Mouse (Mus musculus): Measurements from ENCODE around the gene Col18a1.

The Col18a1 gene

DNA sequence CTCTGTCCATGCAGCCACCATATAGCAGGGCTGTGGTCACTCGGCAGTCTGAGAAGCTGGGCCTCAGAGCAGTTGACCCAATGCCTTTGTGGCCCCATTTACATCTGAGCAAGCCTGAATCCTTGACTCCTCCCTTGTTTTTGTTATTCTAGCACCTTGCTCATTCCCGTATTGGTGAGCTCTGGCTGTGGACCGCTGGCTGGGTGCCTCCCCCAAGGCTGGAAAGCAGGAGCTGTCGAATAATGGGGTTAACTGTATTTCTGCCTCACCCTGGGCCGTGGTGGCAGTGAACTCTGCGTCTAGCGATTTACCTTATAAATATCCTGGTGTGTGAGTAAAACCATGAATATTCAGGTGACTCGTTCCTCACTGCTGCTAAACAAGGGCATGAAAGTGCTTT, 149.8 kb downstream of the Col18a1 start:
- DNase-seq (ENCODE audit: low spot score): no peak

DNA sequence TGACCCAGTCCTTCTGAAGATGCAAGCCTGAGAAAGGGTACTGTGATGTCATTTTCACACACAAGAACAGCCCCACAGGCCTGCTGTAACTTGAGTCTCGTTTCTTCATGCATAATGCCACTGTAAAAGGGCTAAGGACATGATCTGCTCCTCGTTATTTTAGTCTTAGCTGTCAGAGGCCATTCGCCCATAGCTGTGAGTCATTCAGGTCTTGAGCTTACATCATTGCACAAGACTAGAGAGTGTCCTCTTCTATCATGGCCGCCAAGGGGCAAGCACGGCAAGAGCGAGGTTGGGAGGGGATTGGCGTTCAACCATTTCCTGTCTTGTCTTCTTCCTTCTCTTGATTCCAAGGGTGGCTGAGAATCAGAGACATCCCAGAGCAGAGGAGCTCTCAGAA, 150.3 kb downstream of the Col18a1 start:
- DNase-seq (ENCODE audit: low spot score): no peak

DNA sequence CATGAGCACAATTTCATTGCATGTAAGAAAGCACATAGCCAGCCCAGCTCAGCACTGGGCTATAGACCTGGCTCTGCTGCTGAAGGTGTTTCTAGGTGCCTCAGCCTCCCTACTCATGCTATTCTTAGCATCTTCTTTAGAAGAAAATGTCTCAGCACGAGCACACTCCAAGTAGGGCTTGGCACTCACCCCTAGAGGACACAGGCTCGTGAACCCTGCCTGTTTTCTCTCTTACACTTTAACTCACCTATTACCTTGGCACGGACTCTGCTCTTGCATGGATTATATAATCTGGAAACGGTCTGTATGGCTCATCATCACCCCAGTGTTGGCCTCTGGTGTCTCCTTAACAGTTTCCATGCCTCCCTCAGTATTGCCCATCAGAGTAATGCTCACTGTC, 154.7 kb downstream of the Col18a1 start:
- DNase-seq (ENCODE audit: low spot score): no peak

DNA sequence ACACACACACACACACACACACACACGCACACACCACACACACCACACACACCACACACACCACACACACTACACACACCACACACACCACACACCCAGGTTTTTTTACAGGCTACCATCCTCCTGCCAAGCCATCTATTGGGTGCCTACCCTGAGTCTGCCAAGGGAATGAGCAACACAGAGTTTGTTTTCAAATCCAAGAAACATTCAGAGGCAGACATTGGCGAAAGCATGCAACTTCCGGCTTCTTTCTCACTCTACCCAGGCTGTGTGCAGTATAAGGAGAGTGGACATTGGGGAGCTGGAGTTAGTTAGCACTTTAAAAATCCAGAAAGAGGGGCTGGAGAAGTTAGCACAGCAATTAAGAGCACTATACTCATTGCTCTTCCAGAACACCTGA, 157.7 kb downstream of the Col18a1 start:
- DNase-seq (ENCODE audit: low spot score): no peak

DNA sequence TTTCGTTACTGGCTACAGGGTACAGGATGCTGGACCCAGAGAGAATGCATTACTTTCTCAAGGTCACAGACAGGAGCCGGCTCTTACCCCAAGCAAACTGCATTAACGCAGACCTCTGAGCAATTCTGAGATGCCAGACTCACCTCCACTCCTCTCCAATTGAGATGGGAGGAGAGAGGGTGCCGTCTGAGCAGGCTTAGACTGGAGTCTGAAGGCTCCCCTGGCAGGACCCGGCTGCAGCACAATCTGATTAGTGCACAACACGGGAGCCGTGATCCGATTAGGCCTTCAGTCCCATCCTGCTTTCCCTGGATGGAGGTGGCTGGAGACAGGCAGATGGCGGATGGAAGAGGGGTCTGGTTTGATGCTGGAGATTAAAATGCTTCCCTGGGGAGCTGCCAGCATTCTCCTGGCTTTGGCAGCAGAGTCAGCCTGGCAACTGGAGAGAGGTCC, 158.2 kb downstream of the Col18a1 start:
- DNase-seq (ENCODE audit: low spot score): peak; percentile 52

DNA sequence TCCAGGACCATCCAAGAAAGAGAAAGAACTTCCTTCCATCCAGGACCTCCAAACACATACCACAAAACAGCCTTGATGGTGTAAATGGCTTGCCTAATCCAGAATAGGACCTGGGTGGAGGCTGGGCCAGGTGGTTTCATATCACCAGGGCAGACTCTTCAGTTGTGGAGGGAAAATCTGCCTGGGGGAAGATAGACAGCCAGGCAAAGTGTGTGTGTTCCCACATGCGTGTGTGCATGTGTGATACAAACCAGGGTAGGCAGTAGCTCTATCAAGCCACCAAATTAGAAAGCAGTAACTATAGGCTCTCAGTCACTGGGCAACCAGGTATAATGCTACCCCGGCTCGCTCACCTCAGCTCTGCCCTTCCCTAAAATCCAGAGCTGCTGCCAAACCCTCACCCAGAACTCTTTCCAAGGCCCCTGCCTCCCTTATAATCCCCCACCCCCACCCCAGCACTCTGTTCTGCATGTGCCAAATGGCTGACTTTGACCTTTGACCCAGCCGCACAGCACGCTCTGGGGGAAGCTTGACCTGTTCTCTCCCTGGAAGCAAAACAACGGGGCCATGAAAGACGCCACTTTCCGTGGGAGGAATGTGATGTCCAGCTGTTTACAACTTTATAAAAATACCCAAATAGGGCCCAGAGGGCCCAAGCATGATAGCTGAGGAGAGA, 158.8 kb downstream of the Col18a1 start:
- peak; percentile 78 for DNase-seq (ENCODE audit: low spot score)

DNA sequence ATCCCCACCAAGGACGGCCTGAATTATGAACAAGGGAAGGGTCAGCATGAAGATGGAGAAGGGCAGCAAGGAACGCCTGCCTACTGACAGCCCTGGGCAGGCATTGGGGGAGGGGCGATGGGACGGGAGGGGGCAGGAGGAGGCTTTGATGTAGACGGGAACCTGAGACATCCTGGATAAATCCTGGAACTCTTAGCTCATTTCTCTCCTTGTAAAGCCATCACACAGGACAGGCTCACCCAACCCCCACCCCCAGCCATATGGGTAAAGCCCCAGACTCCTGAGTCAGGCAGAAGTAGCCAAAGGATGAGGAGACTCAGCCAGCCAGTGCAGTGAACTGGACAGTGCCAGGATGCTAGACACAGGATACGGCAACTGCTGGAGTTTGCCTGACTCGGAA, 161.4 kb downstream of the Col18a1 start:
- peak; percentile 67 for DNase-seq (ENCODE audit: low spot score)
